Mouse (Mus musculus): ENCODE measurements around the gene Cox20. TPM values are rescaled to one million over a fixed set of nuclear protein-coding genes. Genes with fewer than 3 reads are reported as not detected.
"Not testable (repeated sequence)": the region's sequence is repeated elsewhere in the genome, so short reads cannot be mapped to it uniquely, and the experiment has no call there.

The Cox20 gene
- polyA plus RNA-seq, 1 experiment from 2014 or later, result 167 TPM

GRCm38 (mm10) chr1:178340213-178340612 lies 21.3 kb downstream of the Cox20 start:
- H3K4me1 ChIP-seq (ENCODE audit: control insufficient read depth, insufficient read depth, low read length), result peaks cover 5% of the 10 kb centered on the region; the same call in 1 of the 2 replicates
- WGBS, result 92% methylated on average over 2 of the region's 2 CpGs
- H3K9me3 ChIP-seq (replicated peaks; ENCODE audit: control insufficient read depth, low read length), result no peaks in the 10 kb centered on the region
- no peak overlapping the region for H3K4me3 ChIP-seq (ENCODE audit: low read depth, low read length)
- no peak overlapping the region for H3K4me2 ChIP-seq (ENCODE audit: low read length)
- ATAC-seq, result no peak
- H3K27me3 ChIP-seq (replicated peaks; ENCODE audit: control insufficient read depth, insufficient read depth, low read length), result no peaks in the 10 kb centered on the region
- no peak overlapping the region for H3K27ac ChIP-seq (ENCODE audit: low read depth, low read length)
- H3K36me3 ChIP-seq (ENCODE audit: control insufficient read depth, insufficient read depth, low read length), result peaks cover 5% of the 10 kb centered on the region; the same call in 1 of the 2 replicates
- DNase-seq (ENCODE audit: low spot score), result no peak
- H3K9ac ChIP-seq (ENCODE audit: low read length), result no peak overlapping the region

DNA sequence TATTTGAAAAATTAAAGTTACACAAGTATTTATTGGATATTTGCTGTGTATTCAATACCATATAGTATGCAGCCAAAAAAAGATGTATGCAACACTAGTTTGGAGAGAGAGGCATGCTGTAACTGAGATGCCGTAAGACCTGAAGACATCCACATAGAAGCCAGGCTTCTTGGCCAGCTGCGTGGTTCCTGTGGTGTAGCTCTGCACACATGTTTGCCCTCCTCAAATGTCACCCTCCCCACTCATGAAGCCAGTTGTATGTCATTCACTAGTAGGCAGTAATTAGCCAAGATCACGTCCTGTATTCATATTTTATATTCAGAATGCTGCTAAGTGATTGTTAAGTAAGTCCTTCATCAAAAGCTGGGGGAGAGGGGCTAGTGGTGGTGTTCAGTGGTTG lies 22.5 kb downstream of the Cox20 start:
- ATAC-seq, result no peak
- Histone ChIP-seq H3K4me3 (ENCODE audit: low read depth, low read length) (no peak overlapping the region), H3K4me2 (ENCODE audit: low read length) (no peak overlapping the region), H3K27me3 (replicated peaks; ENCODE audit: control insufficient read depth, insufficient read depth, low read length) (no peaks in the 10 kb centered on the region), H3K4me1 (ENCODE audit: control insufficient read depth, insufficient read depth, low read length) (peaks cover 5% of the 10 kb centered on the region; the same call in 1 of the 2 replicates), H3K9ac (ENCODE audit: low read length) (no peak overlapping the region), H3K9me3 (replicated peaks; ENCODE audit: control insufficient read depth, low read length) (no peaks in the 10 kb centered on the region), H3K27ac (ENCODE audit: low read depth, low read length) (no peak overlapping the region), H3K36me3 (ENCODE audit: control insufficient read depth, insufficient read depth, low read length) (no peaks in the 10 kb centered on the region)
- DNase-seq (ENCODE audit: low spot score), result no peak
- 81% methylated on average over 3 of the region's 3 CpGs for WGBS

DNA sequence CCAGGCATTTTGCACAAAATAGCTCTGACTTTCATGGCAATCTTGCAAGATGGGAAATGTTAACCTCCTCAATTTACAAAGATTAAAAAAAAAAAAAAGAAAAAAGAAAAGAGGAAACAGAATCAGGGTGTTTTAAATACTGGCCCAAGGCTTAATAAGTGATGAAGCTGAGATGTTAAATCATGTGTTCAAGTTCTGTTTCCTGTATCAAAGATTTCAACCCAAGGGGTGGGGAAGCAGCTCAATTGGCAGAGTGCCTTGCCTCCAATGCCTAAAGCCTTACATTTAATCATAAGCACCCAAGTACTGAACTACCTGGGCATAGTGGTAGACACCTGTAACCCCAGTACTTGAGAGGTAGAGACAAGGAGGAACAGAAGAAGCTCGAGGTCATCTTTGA lies 23.1 kb downstream of the Cox20 start:
- ATAC-seq, result no peak
- Histone ChIP-seq H3K9me3 (replicated peaks; ENCODE audit: control insufficient read depth, low read length) (no peaks in the 10 kb centered on the region), H3K4me2 (ENCODE audit: low read length) (no peak overlapping the region)

DNA sequence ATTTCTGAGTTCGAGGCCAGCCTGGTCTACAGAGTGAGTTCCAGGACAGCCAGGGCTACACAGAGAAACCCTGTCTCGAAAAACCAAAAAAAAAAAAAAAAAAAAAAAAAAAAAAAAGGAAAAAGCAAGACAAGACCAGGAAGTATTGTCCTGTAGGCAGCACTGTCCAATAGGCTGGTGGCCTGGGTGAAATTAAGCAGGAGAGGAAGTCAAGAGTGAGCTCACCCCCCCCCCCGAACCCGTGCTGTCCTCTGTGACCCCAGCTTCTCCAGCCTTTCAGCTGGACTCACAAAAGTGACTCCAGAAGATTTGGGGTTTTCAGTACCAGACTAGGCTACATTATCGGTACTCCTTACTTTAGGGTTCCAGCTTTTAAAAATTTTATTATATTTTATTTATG lies 23.7 kb downstream of the Cox20 start:
- DNase-seq (ENCODE audit: low spot score), result no peak
- H3K27me3 ChIP-seq (replicated peaks; ENCODE audit: control insufficient read depth, insufficient read depth, low read length), result no peaks in the 10 kb centered on the region
- no peaks in the 10 kb centered on the region for H3K9me3 ChIP-seq (replicated peaks; ENCODE audit: control insufficient read depth, low read length)
- H3K4me2 ChIP-seq (ENCODE audit: low read length), result no peak overlapping the region
- no peak overlapping the region for H3K4me3 ChIP-seq (ENCODE audit: low read depth, low read length)
- ATAC-seq, result no peak
- no peak overlapping the region for H3K9ac ChIP-seq (ENCODE audit: low read length)
- WGBS, result 90% methylated on average over 4 of the region's 5 CpGs
- peaks cover 5% of the 10 kb centered on the region; the same call in 1 of the 2 replicates for H3K4me1 ChIP-seq (ENCODE audit: control insufficient read depth, insufficient read depth, low read length)
- no peak overlapping the region for H3K27ac ChIP-seq (ENCODE audit: low read depth, low read length)
- no peaks in the 10 kb centered on the region for H3K36me3 ChIP-seq (ENCODE audit: control insufficient read depth, insufficient read depth, low read length)

More for the DNA sequence above, 23.1 kb downstream of the Cox20 start:
- H3K36me3 ChIP-seq (ENCODE audit: control insufficient read depth, insufficient read depth, low read length), result no peaks in the 10 kb centered on the region
- no peak for DNase-seq (ENCODE audit: low spot score)
- 85% methylated on average over 1 of the region's 1 CpGs for WGBS
- no peaks in the 10 kb centered on the region for H3K27me3 ChIP-seq (replicated peaks; ENCODE audit: control insufficient read depth, insufficient read depth, low read length)
- no peak overlapping the region for H3K27ac ChIP-seq (ENCODE audit: low read depth, low read length)
- peaks cover 5% of the 10 kb centered on the region; the same call in 1 of the 2 replicates for H3K4me1 ChIP-seq (ENCODE audit: control insufficient read depth, insufficient read depth, low read length)
- H3K9ac ChIP-seq (ENCODE audit: low read length), result no peak overlapping the region
- H3K4me3 ChIP-seq (ENCODE audit: low read depth, low read length), result no peak overlapping the region

DNA sequence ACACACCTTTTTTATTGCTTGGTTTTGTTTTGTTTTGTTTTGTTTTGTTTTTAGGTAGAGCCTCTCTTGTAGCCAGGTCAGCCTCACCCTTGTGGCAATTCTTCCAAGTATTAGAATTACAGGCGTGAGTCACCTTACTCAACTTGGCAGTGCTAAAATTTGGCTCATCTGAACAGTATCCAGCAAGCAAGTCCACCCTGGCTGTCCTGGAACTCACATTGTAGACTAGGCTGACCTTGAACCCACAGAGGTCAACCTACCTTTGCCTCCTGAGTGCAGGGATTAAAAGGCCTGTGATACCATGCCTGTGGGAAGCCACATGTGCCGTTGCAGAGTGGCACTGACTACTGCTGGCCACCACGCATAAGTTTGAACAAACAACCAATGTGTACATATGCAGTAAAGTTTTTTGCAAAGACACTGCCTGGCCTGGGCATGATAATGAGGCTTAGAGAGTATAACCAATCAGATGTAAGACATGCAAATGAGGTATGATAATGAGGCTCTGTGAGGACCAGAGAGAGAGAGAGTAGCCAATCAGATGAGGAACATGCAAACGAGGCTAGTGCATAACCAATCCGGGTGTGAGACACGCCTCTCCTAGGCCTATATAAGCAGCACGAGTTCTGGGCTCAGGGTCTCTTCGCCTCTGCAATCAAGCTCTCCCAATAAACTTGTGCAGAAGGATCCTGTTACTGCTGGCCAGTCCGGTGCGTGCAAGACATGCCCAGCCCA lies 25.3 kb downstream of the Cox20 start:
- H3K36me3 ChIP-seq (ENCODE audit: control insufficient read depth, insufficient read depth, low read length); H3K4me3 ChIP-seq (ENCODE audit: low read depth, low read length); ATAC-seq: not testable (repeated sequence)

DNA sequence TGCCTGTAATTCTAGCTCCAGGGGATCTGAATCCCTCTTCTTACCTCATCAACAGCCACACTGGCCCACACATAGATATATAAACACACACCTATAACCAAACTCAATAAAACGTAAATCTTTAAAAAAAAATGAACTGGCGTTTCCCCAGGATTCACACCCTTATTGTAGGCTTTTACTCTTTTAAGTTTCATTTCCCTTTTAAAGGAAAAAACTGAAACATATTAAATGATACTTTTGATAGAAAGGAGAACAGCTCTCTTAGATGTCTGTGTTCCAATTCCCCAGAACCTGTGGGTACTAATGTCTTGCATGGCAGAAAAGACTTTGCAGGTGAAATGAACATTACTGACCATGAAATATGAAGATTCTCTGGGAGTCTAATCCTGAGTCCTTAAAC lies 31.9 kb downstream of the Cox20 start:
- WGBS, result 97% methylated on average over 2 of the region's 2 CpGs
- Histone ChIP-seq H3K9ac (ENCODE audit: low read length) (no peak overlapping the region), H3K27me3 (replicated peaks; ENCODE audit: control insufficient read depth, insufficient read depth, low read length) (no peaks in the 10 kb centered on the region), H3K36me3 (ENCODE audit: control insufficient read depth, insufficient read depth, low read length) (no peaks in the 10 kb centered on the region), H3K4me3 (ENCODE audit: low read depth, low read length) (no peak overlapping the region), H3K4me2 (ENCODE audit: low read length) (no peak overlapping the region), H3K4me1 (ENCODE audit: control insufficient read depth, insufficient read depth, low read length) (no peaks in the 10 kb centered on the region), H3K9me3 (replicated peaks; ENCODE audit: control insufficient read depth, low read length) (no peaks in the 10 kb centered on the region), H3K27ac (ENCODE audit: low read depth, low read length) (no peak overlapping the region)
- no peak for DNase-seq (ENCODE audit: low spot score)
- ATAC-seq, result no peak

More for the DNA sequence above, 25.3 kb downstream of the Cox20 start:
- not testable (repeated sequence) for H3K9me3 ChIP-seq (replicated peaks; ENCODE audit: control insufficient read depth, low read length); H3K4me1 ChIP-seq (ENCODE audit: control insufficient read depth, insufficient read depth, low read length); DNase-seq (ENCODE audit: low spot score); H3K27ac ChIP-seq (ENCODE audit: low read depth, low read length); H3K4me2 ChIP-seq (ENCODE audit: low read length); H3K27me3 ChIP-seq (replicated peaks; ENCODE audit: control insufficient read depth, insufficient read depth, low read length); H3K9ac ChIP-seq (ENCODE audit: low read length)
- 95% methylated on average over 10 of the region's 10 CpGs for WGBS

DNA sequence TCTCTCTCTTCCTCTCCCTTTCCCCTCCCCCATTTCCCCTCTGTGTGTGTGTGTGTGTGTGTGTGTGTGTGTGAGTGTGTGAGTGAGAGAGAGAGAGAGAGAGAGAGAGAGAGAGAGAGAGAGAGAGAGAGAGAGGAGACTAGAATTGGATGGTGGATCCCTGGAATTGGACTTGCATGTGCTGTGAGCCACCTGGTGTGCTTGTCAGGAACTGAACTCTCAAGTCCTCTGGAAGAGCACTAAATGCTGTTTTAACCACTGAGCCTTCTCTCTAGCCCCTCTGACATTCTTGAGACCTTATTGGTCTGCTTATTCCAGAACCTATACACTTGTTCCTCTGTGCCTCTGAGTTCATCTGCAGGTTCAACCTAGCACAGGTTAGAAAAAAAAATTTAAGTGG lies 32.7 kb downstream of the Cox20 start:
- DNase-seq (ENCODE audit: low spot score), result no peak

GRCm38 (mm10) chr1:178354576-178354975 lies 35.6 kb downstream of the Cox20 start:
- Histone ChIP-seq H3K4me1 (ENCODE audit: control insufficient read depth, insufficient read depth, low read length) (no peaks in the 10 kb centered on the region), H3K9me3 (replicated peaks; ENCODE audit: control insufficient read depth, low read length) (no peaks in the 10 kb centered on the region), H3K27me3 (replicated peaks; ENCODE audit: control insufficient read depth, insufficient read depth, low read length) (no peaks in the 10 kb centered on the region), H3K36me3 (ENCODE audit: control insufficient read depth, insufficient read depth, low read length) (no peaks in the 10 kb centered on the region), H3K9ac (ENCODE audit: low read length) (no peak overlapping the region), H3K4me2 (ENCODE audit: low read length) (no peak overlapping the region), H3K4me3 (ENCODE audit: low read depth, low read length) (no peak overlapping the region), H3K27ac (ENCODE audit: low read depth, low read length) (no peak overlapping the region)
- ATAC-seq (no peak), DNase-seq (ENCODE audit: low spot score) (no peak)
- 68% methylated on average over 3 of the region's 3 CpGs for WGBS

More for the DNA sequence above, 32.7 kb downstream of the Cox20 start:
- Histone ChIP-seq H3K4me2 (ENCODE audit: low read length) (no peak overlapping the region), H3K9ac (ENCODE audit: low read length) (no peak overlapping the region), H3K27ac (ENCODE audit: low read depth, low read length) (no peak overlapping the region), H3K9me3 (replicated peaks; ENCODE audit: control insufficient read depth, low read length) (no peaks in the 10 kb centered on the region), H3K4me1 (ENCODE audit: control insufficient read depth, insufficient read depth, low read length) (no peaks in the 10 kb centered on the region), H3K4me3 (ENCODE audit: low read depth, low read length) (no peak overlapping the region), H3K27me3 (replicated peaks; ENCODE audit: control insufficient read depth, insufficient read depth, low read length) (no peaks in the 10 kb centered on the region), H3K36me3 (ENCODE audit: control insufficient read depth, insufficient read depth, low read length) (no peaks in the 10 kb centered on the region)
- ATAC-seq, result no peak
